Comparison of ENCODE assay signal across 8 mouse cellular contexts in genomic region chr12:74284020-74284684, GRCm38 (mm10). TPM values are rescaled to one million over a fixed set of nuclear protein-coding genes. Genes with fewer than 3 reads are reported as not detected.
DNase-seq lines count a peak whose midpoint lies in the region; TF ChIP-seq lines count a peak whose summit lies in the region.

No protein-coding gene starts in this region.

- no peaks in the 10 kb centered on the region for H3K9me3 ChIP-seq in E14TG2a.4 (ENCODE audit: low read length)
- no peaks in the 10 kb centered on the region for H3K9me3 ChIP-seq in hindbrain, embryonic 10.5 days

- peaks cover 7% of the 10 kb centered on the region for H3K4me1 ChIP-seq in E14TG2a.4 (replicated peaks; ENCODE audit: low read depth, low read length)
- peaks cover 12% of the 10 kb centered on the region for H3K4me1 ChIP-seq in hindbrain, embryonic 10.5 days (replicated peaks)
- H3K4me1 ChIP-seq in lung, adult 2 months (ENCODE audit: control insufficient read depth, insufficient read depth, low read length) = no peaks in the 10 kb centered on the region

- 1% methylated on average over 49 of the region's 49 CpGs for WGBS in hindbrain, embryonic 10.5 days
- WGBS in lung, adult 2 months = 2% methylated on average over 49 of the region's 49 CpGs

- TF ChIP-seq POLR2A in lung, adult 2 months (IDR thresholded peaks at IDR 0.05; ENCODE audit: borderline replicate concordance, extremely low read depth, low read depth, low read length) = no peak

- H3K36me3 ChIP-seq in E14TG2a.4 (ENCODE audit: insufficient read depth, low read length) = no peaks in the 10 kb centered on the region
- no peaks in the 10 kb centered on the region for H3K36me3 ChIP-seq in hindbrain, embryonic 10.5 days

- DNase-seq in cerebellum, postnatal 10 days = peak; percentile 96 to 97
- DNase-seq in frontal cortex, postnatal 10 days (ENCODE audit: low spot score in 2 of 2) = peak; percentile 93 to 97
- peak; percentile 95 for DNase-seq in hindbrain, embryonic 10.5 days (ENCODE audit: low spot score)
- peak; percentile 85 for DNase-seq in layer of hippocampus, adult 9-10 months (ENCODE audit: low spot score)
- DNase-seq in lung, adult 2 months = peak; percentile 4
- DNase-seq in ovary, postnatal 14 days (ENCODE audit: low spot score) = peak; percentile 76
- DNase-seq in urinary bladder, adult 18-20 months (ENCODE audit: low spot score in 2 of 2) = peak; percentile 24 to 45

- H3K4me3 ChIP-seq in E14TG2a.4 (replicated peaks; ENCODE audit: low read length) = peak overlapping the region; percentile 76
- H3K4me3 ChIP-seq in hindbrain, embryonic 10.5 days = peak overlapping the region; percentile 55
- H3K4me3 ChIP-seq in lung, adult 2 months (replicated peaks; ENCODE audit: extremely low read depth, low read depth, low read length) = no peak overlapping the region

- H3K27ac ChIP-seq in hindbrain, embryonic 10.5 days = no peak overlapping the region

- TF ChIP-seq CTCF in E14TG2a.4 (conservative IDR thresholded peaks at IDR 0.05; ENCODE audit: low read length) = peak; percentile 37
- no peak for TF ChIP-seq CTCF in lung, adult 2 months (IDR thresholded peaks at IDR 0.05; ENCODE audit: insufficient read depth, low read length)

- peaks cover 44% of the 10 kb centered on the region for H3K27me3 ChIP-seq in E14TG2a.4 (ENCODE audit: insufficient read depth, low read length)
- H3K27me3 ChIP-seq in hindbrain, embryonic 10.5 days (ENCODE audit: insufficient read depth, poor library complexity, severe bottlenecking) = peaks cover 42% of the 10 kb centered on the region

RNA-seq across cellular contexts. Expression of gene Gm11042, which starts 32.0 kb away (rescaled TPM):
- polyA plus RNA-seq in hindbrain, embryonic 10.5 days (2016; fragmentation: Nextera tagmentation; extraction: Ambion mirVana) = not detected in 2 replicates
- polyA plus RNA-seq in lung, adult 2 months (2012; rRNA removed) = not detected in 2 replicates

Comparison
In these comparisons a context has a peak if more than half of its experiments do, and no peak if none do; other contexts are left out.
1. DNase-seq: peak in every context shown above with its lines; median percentile 96 in cerebellum, postnatal 10 days; 95 in frontal cortex, postnatal 10 days; 95 in hindbrain, embryonic 10.5 days; 85 in layer of hippocampus, adult 9-10 months; 76 in ovary, postnatal 14 days; 34 in urinary bladder, adult 18-20 months; 4 in lung, adult 2 months.